Mouse (Mus musculus) cortical plate, adult 2 months (tissue): Measurements from ENCODE around the gene Bin2. TPM values are rescaled to one million over a fixed set of nuclear protein-coding genes. Genes with fewer than 3 reads are reported as not detected.

Source experiments
- H3K27ac ChIP-seq: fragments of 200-500 bp; 2 replicates; pipeline ENCODE4 v1.5.1; 2012; ENCODE audit warnings: low read length, control low read depth, inconsistent platforms; ENCODE audit not compliant: insufficient read depth
- H3K4me1 ChIP-seq: fragments of 200-500 bp; 2 replicates; pipeline ENCODE4 v1.6.1; 2011; ENCODE audit warnings: low read length; ENCODE audit not compliant: control insufficient read depth, insufficient read depth
- H3K4me3 ChIP-seq: fragments of 200-500 bp; 2 replicates; pipeline ENCODE4 v1.5.1; 2011; ENCODE audit warnings: mild to moderate bottlenecking, low read length, control low read depth; ENCODE audit not compliant: insufficient read depth
- CTCF ChIP-seq: fragments of 200-500 bp; IDR thresholded peaks from 2 replicates; pipeline ENCODE4 v1.5.1; 2011; ENCODE audit warnings: mild to moderate bottlenecking, control low read depth, low read length; ENCODE audit not compliant: insufficient read depth; ENCODE audit errors: extremely low read depth
- POLR2A ChIP-seq: fragments of 200-500 bp; IDR thresholded peaks from 2 replicates; pipeline ENCODE4 v1.6.1; 2011; ENCODE audit warnings: mild to moderate bottlenecking, low read length, control low read depth; ENCODE audit not compliant: insufficient read depth; ENCODE audit errors: extremely low read depth
- polyA plus RNA-seq: library from polyadenylated mRNA; depleted of rRNA; stranded (reverse); fragments of >200 nt; gene quantifications from 2 replicates; pipeline ENCODE4 v1.2.3, GENCODE M21; 2012

Gene Bin2
- polyA plus RNA-seq, 1 experiment = 7.6 TPM

DNA sequence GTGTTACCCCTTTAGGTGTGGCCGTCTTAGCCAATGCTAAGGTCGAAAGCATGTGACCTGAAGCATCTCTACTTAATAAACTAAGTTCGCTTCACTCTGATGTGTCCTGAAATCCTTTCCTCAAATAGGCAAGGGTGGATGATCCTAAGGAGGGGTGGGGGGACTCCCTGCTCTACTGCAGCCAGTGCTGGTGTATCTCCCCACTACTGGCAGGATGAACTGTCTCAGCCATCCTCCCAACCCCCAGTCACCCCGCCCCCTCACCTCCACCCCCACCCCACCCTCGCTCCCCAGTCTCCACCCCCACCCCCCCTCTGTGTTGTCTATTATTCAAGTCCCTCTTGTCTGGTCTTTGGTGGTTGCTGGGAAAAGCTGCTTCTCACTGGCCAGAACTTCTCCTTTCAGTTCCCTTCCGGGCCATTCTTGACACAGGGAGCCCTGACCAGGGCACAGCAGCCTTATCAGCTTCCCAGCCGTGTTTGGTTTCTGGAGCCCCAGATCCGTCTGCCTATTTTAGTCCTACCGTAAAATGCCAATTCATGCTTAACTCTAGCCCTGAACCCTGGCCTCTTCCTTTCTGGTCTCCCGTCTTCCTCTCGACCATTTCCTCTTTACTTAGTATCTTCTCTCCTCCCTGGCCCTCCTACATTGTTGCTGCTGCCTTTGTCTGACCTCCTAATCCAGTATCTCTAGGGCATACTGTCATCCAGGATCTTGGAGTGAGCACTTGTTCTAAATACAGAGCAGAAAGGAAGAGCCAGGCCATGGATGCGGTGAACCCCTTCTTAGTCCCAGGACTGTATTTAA is 4.4 kb upstream of the Bin2 start:
- Histone ChIP-seq H3K4me3 (no peak overlapping the region), H3K27ac (no peak overlapping the region), H3K4me1 (no peaks in the 10 kb centered on the region)
- TF ChIP-seq CTCF (no peak), POLR2A (no peak)

DNA sequence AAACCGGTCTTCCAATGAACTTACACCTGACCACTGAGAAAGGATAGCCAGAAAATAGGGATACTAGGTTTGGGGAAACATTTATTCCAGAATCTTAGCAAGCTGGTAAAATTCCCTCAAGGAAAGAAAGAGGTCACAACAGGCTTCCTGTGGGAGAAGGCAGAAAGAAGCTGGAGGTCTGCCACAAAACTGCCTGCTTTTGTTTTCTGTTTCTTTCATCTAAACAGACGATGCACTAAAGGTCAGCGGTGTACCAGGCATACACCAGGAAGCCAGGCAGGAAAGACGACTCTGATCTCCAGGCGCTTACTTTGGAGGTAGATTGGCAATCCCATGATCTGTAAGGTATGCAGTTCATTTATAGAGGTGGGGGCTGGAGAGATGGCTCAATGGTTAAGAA is 1.5 kb upstream of the Bin2 start:
- no peaks in the 10 kb centered on the region for H3K4me1 ChIP-seq
- TF ChIP-seq POLR2A (no peak), CTCF (no peak)
- no peak overlapping the region for H3K27ac ChIP-seq

DNA sequence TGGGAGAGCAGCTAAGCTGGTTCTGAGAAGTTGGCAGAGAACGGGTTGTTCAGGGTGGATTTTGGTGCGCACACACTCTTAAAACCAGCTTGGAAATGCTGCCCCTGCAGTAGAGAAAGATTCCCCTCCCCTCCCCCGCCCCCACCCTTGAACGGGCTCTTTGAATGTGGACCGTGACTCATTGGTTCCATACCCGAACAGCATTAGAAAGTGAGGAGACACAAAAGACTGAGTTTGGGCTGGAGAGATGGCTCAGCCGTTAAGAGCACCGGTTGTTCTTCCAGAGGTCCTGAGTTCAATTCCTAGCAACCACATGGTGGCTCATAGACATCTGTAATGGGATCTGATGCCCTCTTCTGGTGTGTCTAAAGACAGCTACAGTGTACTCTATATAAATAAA is 651 bp upstream of the Bin2 start:
- no peak overlapping the region for H3K27ac ChIP-seq
- no peak overlapping the region for H3K4me3 ChIP-seq
- TF ChIP-seq POLR2A = no peak
- no peaks in the 10 kb centered on the region for H3K4me1 ChIP-seq

More for the DNA sequence above, 1.5 kb upstream of the Bin2 start:
- H3K4me3 ChIP-seq = no peak overlapping the region

- Histone ChIP-seq H3K4me1 (no peaks in the 10 kb centered on the region), H3K27ac (no peak overlapping the region), H3K4me3 (no peak overlapping the region)
- TF ChIP-seq POLR2A = no peak
- no peak for TF ChIP-seq CTCF
Measured at GRCm38 (mm10) chr15:100667871-100668545, 1.3 kb downstream of the Bin2 start.

GRCm38 (mm10) chr15:100667420-100667819 is 1.9 kb downstream of the Bin2 start:
- H3K27ac ChIP-seq = no peak overlapping the region
- H3K4me3 ChIP-seq = no peak overlapping the region
- TF ChIP-seq CTCF (no peak), POLR2A (no peak)
- no peaks in the 10 kb centered on the region for H3K4me1 ChIP-seq

- Histone ChIP-seq H3K4me3 (no peak overlapping the region), H3K27ac (no peak overlapping the region), H3K4me1 (no peaks in the 10 kb centered on the region)
- TF ChIP-seq CTCF (no peak), POLR2A (no peak)
Measured at GRCm38 (mm10) chr15:100666851-100667250, 2.5 kb downstream of the Bin2 start.

DNA sequence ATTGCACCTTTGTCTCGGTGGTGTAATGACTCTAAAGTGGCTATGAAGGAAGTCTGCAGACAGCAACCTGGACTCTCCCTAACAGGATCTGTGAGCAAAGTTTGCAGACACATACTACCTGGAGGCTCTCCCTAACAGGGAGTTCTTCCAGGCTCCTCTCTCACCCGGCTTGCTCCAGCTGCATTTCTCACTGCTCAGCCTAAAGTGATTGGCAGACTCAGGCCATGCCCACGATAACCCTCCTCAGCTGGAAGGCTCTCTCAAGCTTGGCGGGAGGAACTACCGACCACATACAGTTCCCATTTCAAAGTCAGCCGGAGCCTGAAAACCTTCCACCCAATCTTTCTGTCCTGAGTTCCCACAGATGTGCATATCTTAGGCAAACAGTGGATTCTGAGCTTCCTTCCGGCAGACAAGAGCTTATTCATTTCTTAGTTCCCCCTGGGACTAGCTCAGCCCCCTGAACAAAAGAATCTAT is 3.1 kb downstream of the Bin2 start:
- no peak overlapping the region for H3K4me3 ChIP-seq
- H3K27ac ChIP-seq = no peak overlapping the region; the same call in 1 of the 2 replicates
- H3K4me1 ChIP-seq = no peaks in the 10 kb centered on the region
- no peak for TF ChIP-seq POLR2A
- no peak for TF ChIP-seq CTCF

- TF ChIP-seq POLR2A (no peak), CTCF (no peak)
Measured at GRCm38 (mm10) chr15:100665411-100666218, 3.7 kb downstream of the Bin2 start.

DNA sequence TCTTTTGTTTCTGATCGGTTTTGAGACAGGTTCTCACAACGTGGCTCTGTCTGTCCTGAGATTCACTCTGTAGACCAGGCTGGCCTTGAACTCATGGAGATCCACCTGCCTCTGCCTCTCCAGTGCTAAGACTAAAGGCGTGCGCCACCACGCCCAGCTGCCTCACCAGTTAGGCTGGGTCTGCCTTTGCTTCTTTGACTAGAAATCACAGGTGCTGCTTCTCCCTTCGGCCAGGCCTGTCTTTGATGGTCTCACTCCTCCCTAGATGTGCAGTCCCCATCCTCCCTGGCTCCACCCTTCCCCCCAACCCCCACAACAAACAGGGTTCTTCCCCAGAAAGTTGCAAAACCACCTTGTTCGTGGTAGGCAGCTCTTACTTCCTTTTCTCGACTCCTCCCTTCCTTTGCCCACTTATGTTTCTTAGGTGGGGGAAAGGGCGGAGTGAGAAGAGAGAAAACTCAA is 4.5 kb downstream of the Bin2 start:
- no peak overlapping the region for H3K4me3 ChIP-seq
- H3K27ac ChIP-seq = no peak overlapping the region
- H3K4me1 ChIP-seq = no peaks in the 10 kb centered on the region
- TF ChIP-seq CTCF (no peak), POLR2A (no peak)

More at GRCm38 (mm10) chr15:100665411-100666218, 3.7 kb downstream of the Bin2 start:
- Histone ChIP-seq H3K4me1 (no peaks in the 10 kb centered on the region), H3K27ac (no peak overlapping the region), H3K4me3 (no peak overlapping the region)

DNA sequence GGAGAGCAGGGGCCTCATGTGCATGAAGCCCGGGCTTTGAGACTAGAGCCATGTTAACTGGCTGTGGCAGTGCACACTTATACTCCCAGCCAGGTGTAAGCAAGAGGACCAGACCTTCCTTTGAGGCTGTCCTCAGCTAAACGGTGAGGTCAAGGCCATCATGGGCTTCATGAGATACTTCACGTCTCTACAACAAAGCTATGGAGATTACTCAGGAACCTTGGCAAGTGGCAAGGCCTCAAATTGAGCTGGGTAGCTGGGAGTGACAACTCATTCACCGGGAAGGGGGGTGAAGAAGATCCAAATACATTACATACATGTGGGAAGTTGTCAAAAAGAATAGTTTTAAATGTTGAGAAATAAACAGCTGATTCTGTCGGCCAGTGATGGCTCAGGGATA is 8.5 kb downstream of the Bin2 start:
- TF ChIP-seq POLR2A (no peak), CTCF (no peak)
- Histone ChIP-seq H3K4me1 (no peaks in the 10 kb centered on the region), H3K27ac (no peak overlapping the region), H3K4me3 (no peak overlapping the region)
